Mouse (Mus musculus) lung, postnatal 10 days (tissue): ENCODE measurements around the gene Il9r.

ENCODE experiments used
- DNase-seq: peaks from one replicate; pipeline ENCODE4 v3.0.0; 2021

Gene Il9r

GRCm38 (mm10) chr11:32157791-32158594 lies 42.1 kb downstream of the Il9r start:
- DNase-seq, result no peak

DNA sequence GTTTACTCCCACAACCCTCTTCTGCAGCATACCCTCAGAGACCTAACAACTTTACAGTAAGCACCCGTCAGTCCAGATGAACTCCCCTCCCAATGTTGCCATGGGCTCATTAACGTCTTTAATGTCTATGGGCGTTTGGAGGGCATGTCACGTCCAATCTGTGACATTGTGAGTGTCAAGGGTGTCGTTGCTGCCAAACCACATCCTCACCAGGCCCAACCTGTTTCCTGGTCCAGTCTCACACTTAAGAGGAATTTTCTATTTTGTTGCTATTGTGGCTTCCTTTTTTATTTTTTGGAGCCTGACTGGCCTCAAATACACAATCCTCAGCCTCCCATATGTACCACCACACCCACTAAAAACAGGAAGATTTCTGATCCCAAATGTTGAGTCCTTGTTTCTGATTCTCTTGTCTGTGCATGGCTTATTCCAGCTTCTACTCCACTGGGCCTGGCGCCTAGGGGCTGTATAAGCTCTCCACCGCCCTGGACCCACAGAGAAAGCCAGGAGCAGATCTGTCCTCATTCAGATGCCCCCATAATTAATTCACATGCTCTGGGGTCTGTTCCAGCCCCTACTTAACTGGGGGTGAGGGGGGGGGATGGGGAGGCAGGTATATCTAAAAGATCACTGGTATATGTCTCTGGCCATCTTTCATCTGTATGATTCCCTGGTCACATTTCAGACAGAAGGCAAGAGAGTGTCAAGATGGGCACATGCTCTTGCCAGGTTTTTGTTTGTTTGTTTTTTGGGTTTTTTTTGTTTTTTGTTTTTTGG lies 43.0 kb downstream of the Il9r start:
- DNase-seq, result no peak

GRCm38 (mm10) chr11:32153216-32153615 lies 46.9 kb downstream of the Il9r start:
- DNase-seq, result no peak

GRCm38 (mm10) chr11:32152814-32153213 lies 47.3 kb downstream of the Il9r start:
- no peak for DNase-seq

- no peak for DNase-seq
Observed at GRCm38 (mm10) chr11:32151243-32151642, 48.8 kb downstream of the Il9r start.

DNA sequence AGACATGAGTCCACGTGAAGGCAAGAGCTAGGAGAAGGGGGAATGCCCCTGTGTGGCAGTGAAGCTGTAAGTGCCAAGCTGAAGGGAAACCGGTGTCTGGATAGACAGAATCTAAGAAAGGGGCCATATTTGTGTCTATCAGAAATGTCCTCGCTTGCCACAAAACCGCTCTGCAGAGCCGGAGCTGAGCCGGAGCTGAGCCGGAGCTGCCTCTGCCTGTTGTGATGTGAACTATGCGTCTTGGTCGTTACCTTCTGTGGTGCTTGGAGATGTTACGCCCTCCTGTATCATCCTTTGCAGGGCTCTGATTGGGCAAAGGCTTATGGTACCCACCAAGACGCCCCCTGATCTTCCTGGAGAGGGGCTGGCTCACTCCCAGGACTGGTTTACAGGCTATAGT lies 50.5 kb downstream of the Il9r start:
- DNase-seq, result no peak

GRCm38 (mm10) chr11:32142771-32143170 lies 57.3 kb downstream of the Il9r start:
- no peak for DNase-seq

GRCm38 (mm10) chr11:32141627-32142586 lies 58.2 kb downstream of the Il9r start:
- no peak for DNase-seq

DNA sequence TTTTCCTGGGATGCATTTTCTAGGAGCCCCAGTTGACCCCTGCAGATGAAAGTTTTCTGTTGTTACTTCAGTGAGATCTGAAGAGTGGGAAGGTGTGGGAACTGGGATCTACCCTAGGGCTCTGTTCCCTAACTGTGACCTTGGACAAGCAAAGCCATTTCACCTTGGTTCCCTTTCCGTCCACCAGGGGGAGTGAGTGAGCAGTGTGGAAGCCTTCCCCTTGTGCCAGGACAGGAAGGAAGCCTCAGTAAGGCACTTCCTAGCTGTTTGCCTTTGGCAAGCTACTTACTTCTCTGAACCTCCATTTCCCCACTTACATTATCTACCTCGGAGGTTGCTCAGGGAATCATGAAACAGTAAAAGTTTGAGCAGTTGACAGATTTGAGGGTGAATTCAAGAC lies 59.0 kb downstream of the Il9r start:
- peak; percentile 67 for DNase-seq

GRCm38 (mm10) chr11:32139528-32139961 lies 60.5 kb downstream of the Il9r start:
- no peak for DNase-seq

DNA sequence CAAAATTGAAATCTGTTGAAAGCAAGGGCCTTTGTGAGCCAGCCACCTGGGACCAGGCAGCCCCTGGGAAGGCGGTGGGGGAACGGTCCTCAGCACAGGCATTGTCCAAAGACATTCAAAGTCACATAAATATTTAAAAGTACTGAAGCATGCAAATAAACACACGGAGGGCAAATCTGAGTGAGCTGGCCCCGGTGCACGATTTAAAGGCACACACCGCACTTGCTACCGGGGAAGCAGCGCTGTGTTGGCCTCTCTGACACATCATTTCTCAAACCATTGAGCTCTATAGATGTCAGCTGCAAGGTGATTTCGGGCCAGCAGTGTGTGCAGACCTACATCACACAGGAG lies 61.5 kb downstream of the Il9r start:
- DNase-seq, result peak; percentile 30

DNA sequence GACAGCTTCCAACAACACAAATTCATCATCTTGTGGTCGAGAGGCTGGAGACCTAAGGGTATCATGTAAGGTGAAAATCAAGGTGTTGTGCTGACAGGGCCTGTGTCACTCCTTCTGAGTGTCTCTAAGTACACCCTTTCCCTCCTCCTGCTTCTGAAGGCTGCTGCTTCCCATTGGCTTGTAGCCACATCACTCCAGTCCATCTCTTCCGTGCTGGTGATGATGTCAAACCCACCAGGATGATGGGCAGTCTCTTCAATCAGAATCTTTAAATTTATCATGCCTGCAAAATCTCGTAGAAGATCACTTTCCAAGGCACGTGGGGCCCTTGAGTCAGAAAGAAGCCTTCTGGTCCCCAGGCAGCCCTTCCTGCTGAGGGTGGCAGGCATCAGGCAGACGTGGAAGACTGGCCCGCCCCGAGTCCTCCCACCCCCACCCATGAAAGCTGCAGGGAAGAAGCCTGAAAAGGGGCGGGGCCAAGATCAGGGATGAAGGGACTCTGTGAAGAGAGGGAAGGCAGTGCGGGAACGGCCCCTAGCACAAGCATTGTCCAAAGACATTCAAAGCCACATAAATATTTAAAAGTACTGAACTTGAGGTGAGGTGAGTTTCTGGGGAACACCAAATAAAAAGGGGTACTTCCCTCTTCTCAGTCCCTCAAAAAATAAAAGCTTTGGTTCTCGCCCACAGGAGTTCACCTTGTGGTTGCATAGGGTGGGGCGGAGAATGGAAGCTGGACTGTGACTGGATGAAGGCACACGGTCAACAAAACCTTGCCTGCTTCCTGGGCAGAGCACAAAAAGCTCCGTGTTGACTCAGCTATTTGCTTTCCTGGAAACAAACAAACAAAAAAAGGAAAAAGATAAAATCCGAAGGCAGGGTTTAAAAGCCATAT lies 62.1 kb downstream of the Il9r start:
- DNase-seq, result peak; percentile 53
